Mouse (Mus musculus) limb, embryonic 14.5 days (tissue): ENCODE results near the gene Cd7. TPM values are rescaled to one million over a fixed set of nuclear protein-coding genes. Genes with fewer than 3 reads are reported as not detected.

Source experiments
- ATAC-seq: fragments of 200-750 bp; cut with Nextera tagmentation; 2 replicates; pipeline ENCODE4 v1.8.0; 2017; ENCODE audit warnings: low read depth, moderate number of reproducible peaks, moderate TSS enrichment; ENCODE audit not compliant: low FRiP score
- DNase-seq: peaks from one replicate; pipeline ENCODE4 v3.0.0-alpha.2; 2015; ENCODE audit warnings: low spot score
- H3K27ac ChIP-seq: fragments of 300-500 bp; sonication (generic); replicated peaks from 2 replicates; pipeline ENCODE4 v1.5.1; 2014; ENCODE audit warnings: low read depth, mild to moderate bottlenecking, low read length, moderate library complexity, mixed read lengths
- H3K27me3 ChIP-seq: fragments of 300-500 bp; sonication (generic); 2 replicates; pipeline ENCODE4 v1.6.1; 2014; ENCODE audit warnings: low read length, mixed read lengths; ENCODE audit not compliant: control insufficient read depth, insufficient read depth
- H3K36me3 ChIP-seq: fragments of 300-500 bp; sonication (generic); 2 replicates; pipeline ENCODE4 v1.6.1; 2014; ENCODE audit warnings: mild to moderate bottlenecking, low read length, moderate library complexity, mixed read lengths; ENCODE audit not compliant: control insufficient read depth, insufficient read depth
- H3K4me1 ChIP-seq: fragments of 300-500 bp; sonication (generic); 2 replicates; pipeline ENCODE4 v1.6.1; 2014; ENCODE audit warnings: antibody characterized with exemption, low read length, mixed read lengths; ENCODE audit not compliant: control insufficient read depth, insufficient read depth
- H3K4me2 ChIP-seq: fragments of 300-500 bp; sonication (generic); replicated peaks from 2 replicates; pipeline ENCODE4 v1.6.1; 2014; ENCODE audit warnings: low read depth, mild to moderate bottlenecking, low read length, moderate library complexity; ENCODE audit not compliant: severe bottlenecking
- H3K4me3 ChIP-seq: fragments of 300-500 bp; sonication (generic); replicated peaks from 2 replicates; pipeline ENCODE4 v1.5.1; 2014; ENCODE audit warnings: low read length
- H3K9ac ChIP-seq: fragments of 300-500 bp; sonication (generic); 2 replicates; pipeline ENCODE4 v1.6.1; 2014; ENCODE audit warnings: mild to moderate bottlenecking, low read depth, low read length, moderate library complexity; ENCODE audit not compliant: severe bottlenecking
- H3K9me3 ChIP-seq: fragments of 300-500 bp; sonication (generic); 2 replicates; pipeline ENCODE4 v1.6.1; 2016; ENCODE audit warnings: low read length; ENCODE audit not compliant: control insufficient read depth
- POLR2A ChIP-seq: fragments of 200-500 bp; IDR thresholded peaks from 2 replicates; pipeline ENCODE4 v1.8.0; 2012; ENCODE audit warnings: inconsistent platforms, mild to moderate bottlenecking, moderate library complexity, borderline replicate concordance; ENCODE audit not compliant: insufficient read depth, insufficient read length; ENCODE audit errors: extremely low read depth
- WGBS: fragments of 180-500 bp; shearing (Covaris S2); extraction: QIAGEN DNeasy Blood & Tissue Kit; methylation state at CpG from one replicate; pipeline ENCODE4 v1.1.7; 2014; 5-methylcytosine and 5-hydroxymethylcytosine counted together
- polyA plus RNA-seq, 2 experiments: library from polyadenylated mRNA; depleted of rRNA in 1 of 2; stranded (reverse) in 1 of 2; unstranded in 1 of 2; fragments of >200 nt; fragmentation: Nextera tagmentation in 1 of 2; extraction: Ambion mirVana in 1 of 2; gene quantifications; 2 replicates each; pipeline versions ENCODE4 v1.2.1 to v1.2.3; 2012 to 2014

Cd7 gene
- polyA plus RNA-seq, 2 experiments = 0.19 to 0.36 TPM

DNA sequence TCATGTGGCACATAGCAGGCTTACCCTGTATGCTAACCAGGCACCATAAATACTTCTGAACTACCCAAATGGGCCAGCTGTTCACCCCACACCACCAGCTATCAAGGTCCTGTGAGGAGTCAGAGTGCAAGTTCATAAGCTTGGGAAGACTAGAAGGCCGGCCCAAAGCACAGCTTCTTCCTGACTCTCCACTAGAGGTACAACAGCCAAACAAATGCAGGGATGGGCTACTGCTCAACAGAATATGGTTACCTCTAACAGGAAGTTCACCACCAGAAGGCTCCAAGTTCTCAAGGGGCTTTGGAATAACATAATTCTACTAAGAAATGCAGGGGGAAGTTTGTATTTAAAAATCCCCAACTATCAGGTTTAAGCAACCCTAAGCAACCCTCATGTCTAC lies 49.7 kb downstream of the Cd7 start:
- Histone ChIP-seq H3K4me2 (peak overlapping the region; percentile 67), H3K9ac (peak overlapping the region; percentile 100), H3K36me3 (peaks cover 23% of the 10 kb centered on the region), H3K27me3 (no peaks in the 10 kb centered on the region), H3K9me3 (no peaks in the 10 kb centered on the region), H3K27ac (no peak overlapping the region), H3K4me3 (peak overlapping the region; percentile 100), H3K4me1 (peaks cover 23% of the 10 kb centered on the region)
- no peak for DNase-seq
- no peak for TF ChIP-seq POLR2A
- ATAC-seq = no peak
- WGBS = 43% methylated on average over 1 of the region's 1 CpGs

DNA sequence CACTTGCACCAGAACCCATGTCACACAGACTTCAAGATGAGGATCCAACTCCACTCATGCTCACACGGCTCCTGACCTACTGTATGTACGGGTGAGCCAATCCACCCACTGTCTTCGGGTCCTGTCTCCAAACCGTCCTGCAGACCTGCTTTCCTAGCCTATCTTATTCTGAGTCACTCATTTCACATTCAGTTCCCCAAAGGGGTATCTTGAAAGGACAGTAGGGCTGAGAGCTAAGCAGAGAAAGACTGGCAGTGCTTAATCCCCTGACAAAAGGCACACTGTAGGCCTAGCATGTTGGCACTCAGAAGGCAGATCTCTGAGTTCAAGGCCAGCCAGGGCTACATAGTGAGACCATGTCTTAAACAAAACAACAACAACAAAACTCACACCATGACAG lies 50.8 kb downstream of the Cd7 start:
- no peak overlapping the region for H3K9ac ChIP-seq
- H3K27ac ChIP-seq = no peak overlapping the region
- DNase-seq (no peak), ATAC-seq (no peak)
- peaks cover 23% of the 10 kb centered on the region for H3K4me1 ChIP-seq
- H3K9me3 ChIP-seq = no peaks in the 10 kb centered on the region
- WGBS = 90% methylated on average over 4 of the region's 4 CpGs
- H3K27me3 ChIP-seq = no peaks in the 10 kb centered on the region
- H3K4me3 ChIP-seq = 0 out of 2 replicates have a peak overlapping the region, but pooled peaks have one; percentile 12
- H3K36me3 ChIP-seq = peaks cover 29% of the 10 kb centered on the region
- no peak for TF ChIP-seq POLR2A
- H3K4me2 ChIP-seq = no peak overlapping the region

DNA sequence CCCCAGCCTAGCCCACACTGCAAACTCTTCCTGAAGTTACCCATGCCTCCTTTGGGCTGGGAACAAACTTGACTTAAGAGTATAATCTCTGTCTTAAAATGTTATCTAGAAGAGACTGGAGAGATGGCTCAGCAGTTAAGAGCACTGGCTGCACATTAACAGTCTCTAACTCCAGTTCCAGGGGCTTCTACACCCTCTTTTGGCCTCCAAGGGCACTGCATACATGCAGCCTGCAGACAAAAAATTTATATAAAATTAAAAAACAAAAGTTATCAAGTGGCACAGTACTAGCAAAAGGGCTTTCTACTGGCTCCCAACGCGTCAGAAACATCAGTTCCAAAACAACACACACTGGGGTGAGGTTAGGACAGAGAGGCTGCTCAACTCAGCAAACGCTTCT lies 51.6 kb downstream of the Cd7 start:
- no peak overlapping the region for H3K4me2 ChIP-seq
- no peak for ATAC-seq
- no peaks in the 10 kb centered on the region for H3K9me3 ChIP-seq
- no peak overlapping the region for H3K9ac ChIP-seq
- TF ChIP-seq POLR2A = no peak
- 82% methylated on average over 3 of the region's 3 CpGs for WGBS
- DNase-seq = no peak
- H3K27ac ChIP-seq = no peak overlapping the region
- H3K36me3 ChIP-seq = peaks cover 37% of the 10 kb centered on the region
- peaks cover 23% of the 10 kb centered on the region for H3K4me1 ChIP-seq
- no peaks in the 10 kb centered on the region for H3K27me3 ChIP-seq
- no peak overlapping the region for H3K4me3 ChIP-seq

Other genes starting within 250 kb of the Cd7 start
- 55.3 and 55.8 TPM in 2 replicates for gene Dus1l, start 243.0 kb downstream of the Cd7 start, polyA plus RNA-seq (2012; rRNA removed)
- 60.2 and 63.4 TPM in 2 replicates for gene Dus1l, start 243.0 kb downstream of the Cd7 start, polyA plus RNA-seq (2014; fragmentation: Nextera tagmentation; extraction: Ambion mirVana)
- 187 and 282 TPM in 2 replicates for gene Fasn, start 214.9 kb downstream of the Cd7 start, polyA plus RNA-seq (2012; rRNA removed)
- 81.9 and 86.7 TPM in 2 replicates for gene Fasn, start 214.9 kb downstream of the Cd7 start, polyA plus RNA-seq (2014; fragmentation: Nextera tagmentation; extraction: Ambion mirVana)
- 5.4 and 7.1 TPM in 2 replicates for gene Ccdc57, start 106.5 kb downstream of the Cd7 start, polyA plus RNA-seq (2012; rRNA removed)
- 3.8 and 5.1 TPM in 2 replicates for gene Ccdc57, start 106.5 kb downstream of the Cd7 start, polyA plus RNA-seq (2014; fragmentation: Nextera tagmentation; extraction: Ambion mirVana)
- 69.5 and 111 TPM in 2 replicates for gene Slc16a3, start 90.9 kb downstream of the Cd7 start, polyA plus RNA-seq (2012; rRNA removed)
- 36.3 and 36.4 TPM in 2 replicates for gene Slc16a3, start 90.9 kb downstream of the Cd7 start, polyA plus RNA-seq (2014; fragmentation: Nextera tagmentation; extraction: Ambion mirVana)
- gene Csnk1d, start 48.1 kb downstream of the Cd7 start, polyA plus RNA-seq (2012; rRNA removed) = 140 and 148 TPM in 2 replicates
- 65.8 and 74.9 TPM in 2 replicates for gene Csnk1d, start 48.1 kb downstream of the Cd7 start, polyA plus RNA-seq (2014; fragmentation: Nextera tagmentation; extraction: Ambion mirVana)
- 0.12 TPM in 1 of 2 replicates, not detected in the other for gene Sectm1b, start 24.2 kb upstream of the Cd7 start, polyA plus RNA-seq (2012; rRNA removed)
- not detected in 2 replicates for gene Sectm1b, start 24.2 kb upstream of the Cd7 start, polyA plus RNA-seq (2014; fragmentation: Nextera tagmentation; extraction: Ambion mirVana)
- gene Sectm1a, start 41.8 kb upstream of the Cd7 start, polyA plus RNA-seq (2012; rRNA removed) = 1.0 and 1.2 TPM in 2 replicates
- gene Sectm1a, start 41.8 kb upstream of the Cd7 start, polyA plus RNA-seq (2014; fragmentation: Nextera tagmentation; extraction: Ambion mirVana) = 0.76 and 1.3 TPM in 2 replicates
- gene Tex19.2, start 79.3 kb upstream of the Cd7 start, polyA plus RNA-seq (2012; rRNA removed) = 0.04 TPM in 1 of 2 replicates, not detected in the other
- not detected in 2 replicates for gene Tex19.2, start 79.3 kb upstream of the Cd7 start, polyA plus RNA-seq (2014; fragmentation: Nextera tagmentation; extraction: Ambion mirVana)
- 0.06 and 0.10 TPM in 2 replicates for gene Tex19.1, start 106.7 kb upstream of the Cd7 start, polyA plus RNA-seq (2012; rRNA removed)
- gene Tex19.1, start 106.7 kb upstream of the Cd7 start, polyA plus RNA-seq (2014; fragmentation: Nextera tagmentation; extraction: Ambion mirVana) = not detected in 2 replicates
- 2.1 and 3.1 TPM in 2 replicates for gene Uts2r, start 120.9 kb upstream of the Cd7 start, polyA plus RNA-seq (2012; rRNA removed)
- 1.0 and 1.4 TPM in 2 replicates for gene Uts2r, start 120.9 kb upstream of the Cd7 start, polyA plus RNA-seq (2014; fragmentation: Nextera tagmentation; extraction: Ambion mirVana)
- 45.5 and 52.2 TPM in 2 replicates for gene Hexdc, start 165.0 kb upstream of the Cd7 start, polyA plus RNA-seq (2012; rRNA removed)
- gene Hexdc, start 165.0 kb upstream of the Cd7 start, polyA plus RNA-seq (2014; fragmentation: Nextera tagmentation; extraction: Ambion mirVana) = 8.4 and 12.5 TPM in 2 replicates
- gene Ogfod3, start 165.3 kb upstream of the Cd7 start, polyA plus RNA-seq (2012; rRNA removed) = 12.5 and 12.7 TPM in 2 replicates
- gene Ogfod3, start 165.3 kb upstream of the Cd7 start, polyA plus RNA-seq (2014; fragmentation: Nextera tagmentation; extraction: Ambion mirVana) = 21.8 and 22.4 TPM in 2 replicates
- 47.1 and 50.4 TPM in 2 replicates for gene Cybc1, start 189.9 kb upstream of the Cd7 start, polyA plus RNA-seq (2012; rRNA removed)
- gene Cybc1, start 189.9 kb upstream of the Cd7 start, polyA plus RNA-seq (2014; fragmentation: Nextera tagmentation; extraction: Ambion mirVana) = 41.3 and 49.6 TPM in 2 replicates
- gene Narf, start 197.8 kb upstream of the Cd7 start, polyA plus RNA-seq (2012; rRNA removed) = 44.1 and 52.3 TPM in 2 replicates
- gene Narf, start 197.8 kb upstream of the Cd7 start, polyA plus RNA-seq (2014; fragmentation: Nextera tagmentation; extraction: Ambion mirVana) = 49.4 and 58.5 TPM in 2 replicates
- gene Foxk2, start 220.6 kb upstream of the Cd7 start, polyA plus RNA-seq (2012; rRNA removed) = 43.7 and 54.2 TPM in 2 replicates
- 11.1 and 13.7 TPM in 2 replicates for gene Foxk2, start 220.6 kb upstream of the Cd7 start, polyA plus RNA-seq (2014; fragmentation: Nextera tagmentation; extraction: Ambion mirVana)